Mouse (Mus musculus) testis, adult 2 months (tissue): Measurements from ENCODE around the gene Mat2a. TPM values are rescaled to one million over a fixed set of nuclear protein-coding genes. Genes with fewer than 3 reads are reported as not detected.

Source experiments
- H3K27ac ChIP-seq: fragments of 200-500 bp; 2 replicates; pipeline ENCODE4 v1.5.1; 2012; ENCODE audit warnings: low read depth, low read length; ENCODE audit not compliant: control insufficient read depth, insufficient read depth
- H3K27me3 ChIP-seq: fragments of 200-500 bp; 2 replicates; pipeline ENCODE4 v1.6.1; 2012; ENCODE audit warnings: mild to moderate bottlenecking, low read length, moderate library complexity; ENCODE audit not compliant: control insufficient read depth, insufficient read depth
- H3K36me3 ChIP-seq: fragments of 200-500 bp; 2 replicates; pipeline ENCODE4 v1.6.1; 2012; ENCODE audit warnings: mild to moderate bottlenecking, low read length; ENCODE audit not compliant: control insufficient read depth, insufficient read depth
- H3K4me1 ChIP-seq: fragments of 200-500 bp; 2 replicates; pipeline ENCODE4 v1.6.1; 2012; ENCODE audit warnings: low read length; ENCODE audit not compliant: control insufficient read depth, insufficient read depth
- H3K4me3 ChIP-seq: fragments of 200-500 bp; 2 replicates; pipeline ENCODE4 v1.5.1; 2012; ENCODE audit warnings: low read depth, mild to moderate bottlenecking, low read length, moderate library complexity, mixed read lengths; ENCODE audit not compliant: control insufficient read depth
- CTCF ChIP-seq: fragments of 200-500 bp; IDR thresholded peaks from 2 replicates; pipeline ENCODE4 v1.5.1; 2012; ENCODE audit warnings: low read depth, mild to moderate bottlenecking, inconsistent platforms, low read length, moderate library complexity; ENCODE audit not compliant: control insufficient read depth, insufficient read depth, insufficient replicate concordance
- POLR2A ChIP-seq: fragments of 200-500 bp; IDR thresholded peaks from 2 replicates; pipeline ENCODE4 v1.6.1; 2012; ENCODE audit warnings: low read depth, mild to moderate bottlenecking, inconsistent platforms, low read length, moderate library complexity; ENCODE audit not compliant: control insufficient read depth
- polyA plus RNA-seq: library from polyadenylated mRNA; depleted of rRNA; stranded (reverse); fragments of >200 nt; gene quantifications from 2 replicates; pipeline ENCODE4 v1.2.3, GENCODE M21; 2012

The Mat2a gene
- polyA plus RNA-seq, 1 experiment = 67.4 TPM

- Histone ChIP-seq H3K4me1 (peaks cover 8% of the 10 kb centered on the region), H3K27me3 (no peaks in the 10 kb centered on the region), H3K36me3 (no peaks in the 10 kb centered on the region), H3K27ac (no peak overlapping the region), H3K4me3 (no peak overlapping the region)
- TF ChIP-seq POLR2A = no peak
- no peak for TF ChIP-seq CTCF
These were observed 28.8 kb downstream of the Mat2a start for GRCm38 (mm10) chr6:72410518-72410917.

- TF ChIP-seq CTCF (no peak), POLR2A (no peak)
- peaks cover 8% of the 10 kb centered on the region for H3K4me1 ChIP-seq
These were observed 29.4 kb downstream of the Mat2a start for GRCm38 (mm10) chr6:72410003-72410402.

GRCm38 (mm10) chr6:72409567-72409966, 29.8 kb downstream of the Mat2a start:
- H3K36me3 ChIP-seq = no peaks in the 10 kb centered on the region
- no peak for TF ChIP-seq POLR2A
- no peak for TF ChIP-seq CTCF
- no peak overlapping the region for H3K4me3 ChIP-seq
- peaks cover 8% of the 10 kb centered on the region for H3K4me1 ChIP-seq
- H3K27ac ChIP-seq = no peak overlapping the region
- H3K27me3 ChIP-seq = no peaks in the 10 kb centered on the region

More at GRCm38 (mm10) chr6:72410003-72410402, 29.4 kb downstream of the Mat2a start:
- H3K36me3 ChIP-seq = no peaks in the 10 kb centered on the region
- H3K4me3 ChIP-seq = no peak overlapping the region
- no peak overlapping the region for H3K27ac ChIP-seq
- H3K27me3 ChIP-seq = no peaks in the 10 kb centered on the region

GRCm38 (mm10) chr6:72407119-72407518, 32.2 kb downstream of the Mat2a start:
- no peak overlapping the region for H3K4me3 ChIP-seq

GRCm38 (mm10) chr6:72405356-72405755, 34.0 kb downstream of the Mat2a start:
- Histone ChIP-seq H3K4me3 (no peak overlapping the region), H3K27ac (no peak overlapping the region), H3K36me3 (no peaks in the 10 kb centered on the region), H3K4me1 (no peaks in the 10 kb centered on the region), H3K27me3 (no peaks in the 10 kb centered on the region)
- TF ChIP-seq CTCF (no peak), POLR2A (no peak)

More at GRCm38 (mm10) chr6:72407119-72407518, 32.2 kb downstream of the Mat2a start:
- no peak overlapping the region for H3K27ac ChIP-seq
- no peaks in the 10 kb centered on the region for H3K27me3 ChIP-seq
- no peaks in the 10 kb centered on the region for H3K36me3 ChIP-seq
- H3K4me1 ChIP-seq = no peaks in the 10 kb centered on the region
- TF ChIP-seq POLR2A (no peak), CTCF (peak; percentile 89)

GRCm38 (mm10) chr6:72401875-72402274, 37.5 kb downstream of the Mat2a start:
- TF ChIP-seq CTCF (peak; percentile 65; the same call in 1 of the 2 replicates), POLR2A (no peak)
- Histone ChIP-seq H3K36me3 (no peaks in the 10 kb centered on the region), H3K4me3 (no peak overlapping the region), H3K4me1 (no peaks in the 10 kb centered on the region), H3K27me3 (no peaks in the 10 kb centered on the region), H3K27ac (no peak overlapping the region)

- no peaks in the 10 kb centered on the region for H3K4me1 ChIP-seq
These were observed 39.4 kb downstream of the Mat2a start for GRCm38 (mm10) chr6:72399967-72400366.

GRCm38 (mm10) chr6:72396837-72397251, 42.5 kb downstream of the Mat2a start:
- Histone ChIP-seq H3K4me3 (no peak overlapping the region), H3K36me3 (no peaks in the 10 kb centered on the region), H3K4me1 (no peaks in the 10 kb centered on the region), H3K27ac (no peak overlapping the region), H3K27me3 (no peaks in the 10 kb centered on the region)
- TF ChIP-seq CTCF = no peak
- TF ChIP-seq POLR2A = no peak

More at GRCm38 (mm10) chr6:72399967-72400366, 39.4 kb downstream of the Mat2a start:
- Histone ChIP-seq H3K27ac (no peak overlapping the region), H3K4me3 (no peak overlapping the region), H3K36me3 (no peaks in the 10 kb centered on the region), H3K27me3 (no peaks in the 10 kb centered on the region)
- TF ChIP-seq CTCF (no peak), POLR2A (no peak)
